Mouse (Mus musculus) gastrocnemius, postnatal 36 days (tissue): ENCODE measurements around the gene Hist1h2bl. TPM values are rescaled to one million over a fixed set of nuclear protein-coding genes. Genes with fewer than 3 reads are reported as not detected.
A peak's percentile ranks its signal among the peaks of the same experiment; 100 is the strongest.
"Not testable (repeated sequence)": the region's sequence is repeated elsewhere in the genome, so short reads cannot be mapped to it uniquely, and the experiment has no call there.

Experiments
- DNase-seq, 2 experiments: peaks; one replicate each; pipeline ENCODE4 v3.0.0; 2022
- intact Hi-C: fragments of 180-260 bp; cut with DNase I; formaldehyde crosslinking; loops from one replicate; pipeline ENCODE4 v1.15.1; 2025
- total RNA-seq, 2 experiments: library from RNA; stranded (reverse); gene quantifications; 2 replicates each; pipeline ENCODE4 v1.2.3; 2021

Gene Hist1h2bl
- total RNA-seq, 2 experiments from 2014 or later, result 10.7 to 18.2 TPM

GRCm38 (mm10) chr13:21727948-21728572, 12.1 kb upstream of the Hist1h2bl start:
- intact Hi-C loops, result no loop called here
- no peak for DNase-seq

DNA sequence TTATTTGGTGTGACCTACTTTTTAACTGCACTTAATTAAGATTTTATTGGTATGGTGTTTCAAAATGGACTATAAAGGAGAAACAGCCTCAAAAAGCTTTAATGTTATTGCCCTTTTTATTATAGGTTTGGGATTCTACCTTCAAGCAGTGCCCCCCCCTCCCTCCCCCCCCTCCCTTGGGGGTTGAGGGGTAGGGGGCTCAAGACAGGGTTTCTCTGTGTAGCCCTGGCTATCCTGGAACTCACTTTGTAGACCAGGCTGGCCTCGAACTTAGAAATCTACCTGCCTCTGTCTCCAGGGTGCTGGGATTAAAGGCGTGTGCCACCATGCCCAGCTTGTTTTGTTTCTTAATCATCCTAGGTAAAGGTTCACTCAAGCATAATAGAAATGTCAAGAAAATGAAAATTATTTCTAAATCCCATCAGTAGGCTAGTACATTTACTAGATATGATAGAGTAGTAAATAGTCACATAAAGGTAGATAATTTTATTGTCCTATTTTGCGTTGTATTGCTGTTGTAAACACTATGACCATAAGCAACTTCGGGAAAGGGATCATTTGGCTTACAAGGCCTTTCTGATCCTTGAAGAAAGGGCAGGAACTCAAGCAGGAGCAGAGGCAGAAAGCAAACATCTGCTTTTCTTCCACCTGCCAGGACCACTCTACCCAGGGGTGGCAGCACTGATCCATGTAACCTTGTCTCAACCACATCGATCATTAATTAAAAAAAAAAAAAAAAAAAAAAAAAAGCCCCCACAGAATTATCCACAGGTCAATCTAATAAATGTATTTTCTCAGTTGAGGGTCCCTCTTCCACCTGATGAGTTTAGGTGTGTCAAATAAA, 7.3 kb upstream of the Hist1h2bl start:
- DNase-seq, result no peak
- intact Hi-C loops, result no loop called here

DNA sequence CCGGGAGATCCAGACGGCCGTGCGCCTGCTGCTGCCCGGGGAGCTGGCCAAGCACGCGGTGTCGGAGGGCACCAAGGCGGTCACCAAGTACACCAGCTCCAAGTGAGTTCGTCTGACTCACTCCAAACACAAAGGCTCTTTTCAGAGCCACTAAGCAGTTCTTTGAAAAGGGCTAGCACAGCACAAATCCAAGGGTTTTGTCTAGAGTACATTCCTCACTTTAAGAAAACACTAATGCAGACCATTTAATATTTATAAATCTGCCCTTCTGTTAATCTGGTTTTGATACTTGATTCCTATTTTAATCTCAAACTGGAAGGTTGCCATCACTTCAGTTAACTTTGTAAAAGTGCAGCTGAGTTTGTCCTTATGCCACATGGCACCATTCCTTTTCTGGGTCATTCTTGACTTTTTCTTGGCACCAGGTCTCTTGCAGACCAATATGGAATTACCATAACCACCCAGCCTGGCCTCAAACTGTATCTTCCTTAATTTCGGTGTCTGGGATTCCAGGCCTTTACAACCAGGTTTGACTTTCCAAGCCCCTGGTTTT, 6.5 kb upstream of the Hist1h2bl start:
- DNase-seq, result no peak
- intact Hi-C loops, result no loop called here

DNA sequence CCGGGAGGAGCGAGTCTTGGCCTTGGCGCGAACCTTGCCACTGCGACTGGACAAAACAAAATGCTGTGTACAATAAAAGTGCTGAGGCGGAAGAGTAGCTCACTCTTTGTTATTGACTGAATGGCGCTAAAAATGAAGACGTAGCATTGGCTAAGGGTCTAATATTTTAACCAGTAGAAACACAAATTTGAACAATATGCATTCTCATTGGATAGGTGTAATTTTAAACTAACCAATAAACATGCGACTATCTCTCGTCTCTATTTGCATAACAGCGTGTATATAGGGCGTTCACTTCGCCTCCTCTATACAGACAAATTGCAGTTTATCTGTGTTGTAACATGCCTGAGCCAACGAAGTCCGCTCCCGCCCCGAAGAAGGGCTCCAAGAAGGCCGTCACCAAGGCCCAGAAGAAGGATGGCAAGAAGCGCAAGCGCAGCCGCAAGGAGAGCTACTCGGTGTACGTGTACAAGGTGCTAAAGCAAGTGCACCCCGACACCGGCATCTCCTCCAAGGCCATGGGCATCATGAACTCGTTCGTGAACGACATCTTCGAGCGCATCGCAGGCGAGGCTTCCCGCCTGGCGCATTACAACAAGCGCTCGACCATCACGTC, 5.9 kb upstream of the Hist1h2bl start, which contains the start of gene Hist1h2bm:
TSS of gene Hist1h2bm (plus strand) at position 288 of the 616 bp plus-strand sequence.
- peak in 1 of 2 experiments; percentile 40 for DNase-seq
- intact Hi-C loops, result not testable (repeated sequence)

GRCm38 (mm10) chr13:21721107-21721756, 5.3 kb upstream of the Hist1h2bl start:
- DNase-seq, intact Hi-C loops: not testable (repeated sequence)

GRCm38 (mm10) chr13:21718381-21719080, 2.6 kb upstream of the Hist1h2bl start:
- no peak for DNase-seq
- intact Hi-C loops, result loop anchor here (10.0 kb wide), 4 partner anchors 66 to 1866 kb away; partner anchors contain the start of genes Abt1, Hist1h1b, Hist1h2an and Hist1h2bp

GRCm38 (mm10) chr13:21717397-21718357, 1.7 kb upstream of the Hist1h2bl start, which contains the start of gene Hist1h3h:
Gene Hist1h3h (plus strand): TSS chr13:21717659.
- intact Hi-C loops, result loop anchor here (10.0 kb wide), 4 partner anchors 67 to 1867 kb away; partner anchors contain the start of genes Abt1, Hist1h1b, Hist1h2an and Hist1h2bp

GRCm38 (mm10) chr13:21716540-21717391, 823 bp upstream of the Hist1h2bl start:
- DNase-seq, result not testable (repeated sequence)

More at GRCm38 (mm10) chr13:21717397-21718357, 1.7 kb upstream of the Hist1h2bl start, which contains the start of gene Hist1h3h:
- peak; percentile 37 to 41 for DNase-seq

GRCm38 (mm10) chr13:21715131-21715863, 646 bp downstream of the Hist1h2bl start:
- no peak for DNase-seq
- intact Hi-C loops, result loop anchor here (10.0 kb wide), 4 partner anchors 70 to 1870 kb away; partner anchors contain the start of genes Abt1, Hist1h1b, Hist1h2an and Hist1h2bp

More at GRCm38 (mm10) chr13:21716540-21717391, 823 bp upstream of the Hist1h2bl start:
- intact Hi-C loops, result loop anchor here (10.0 kb wide), 4 partner anchors 68 to 1868 kb away; partner anchors contain the start of genes Abt1, Hist1h1b, Hist1h2an and Hist1h2bp

GRCm38 (mm10) chr13:21714725-21715124, 1.2 kb downstream of the Hist1h2bl start:
- DNase-seq, result peak in 1 of 2 experiments; percentile 21
- intact Hi-C loops, result loop anchor here (5.0 to 10.0 kb wide), 6 partner anchors 70 to 1870 kb away; partner anchors contain the start of genes Abt1, Hist1h1b, Hist1h2an and Hist1h2bp

GRCm38 (mm10) chr13:21711698-21712097, 4.2 kb downstream of the Hist1h2bl start:
- intact Hi-C loops, result loop anchor here (5.0 to 10.0 kb wide), 6 partner anchors 73 to 1873 kb away; partner anchors contain the start of genes Abt1, Hist1h1b, Hist1h2an and Hist1h2bp
- DNase-seq, result no peak

- intact Hi-C loops, result loop anchor here (5.0 to 10.0 kb wide), 6 partner anchors 74 to 1874 kb away; partner anchors contain the start of genes Abt1, Hist1h1b, Hist1h2an and Hist1h2bp
- peak; percentile 54 to 58 for DNase-seq
Observed at GRCm38 (mm10) chr13:21710821-21711525, 5.0 kb downstream of the Hist1h2bl start.

DNA sequence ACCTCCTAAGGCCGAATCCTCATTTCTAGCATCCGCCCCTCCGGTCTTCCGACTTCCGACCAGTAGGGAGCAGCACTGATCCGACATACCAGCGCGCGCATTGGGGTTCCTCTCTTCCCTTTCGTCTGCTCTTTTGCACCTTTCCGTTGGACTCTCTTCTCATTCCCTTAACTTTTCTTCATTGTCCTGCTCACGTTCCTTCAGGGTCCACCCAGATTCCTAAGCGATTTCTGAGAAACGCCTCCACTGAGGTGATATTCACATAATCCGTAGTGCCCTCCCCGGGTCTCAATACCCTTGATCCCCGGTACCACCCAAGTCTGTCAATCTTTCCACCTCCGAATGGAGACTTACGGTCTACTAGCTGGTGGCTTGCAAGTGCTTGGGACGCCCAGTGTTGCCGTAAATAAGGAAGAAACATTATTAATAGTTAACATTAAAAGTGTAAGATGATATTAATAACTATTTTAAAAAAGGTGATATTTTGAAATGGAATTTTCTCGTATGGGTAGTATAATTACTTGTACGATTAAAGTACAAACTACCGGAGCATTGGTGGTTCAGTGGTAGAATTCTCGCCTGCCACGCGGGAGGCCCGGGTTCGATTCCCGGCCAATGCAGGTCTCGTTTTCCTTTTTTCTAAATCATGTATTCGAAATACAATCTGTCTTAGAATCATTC, 5.8 kb downstream of the Hist1h2bl start:
- intact Hi-C loops, result loop anchor here (5.0 to 10.0 kb wide), 6 partner anchors 75 to 1875 kb away; partner anchors contain the start of genes Abt1, Hist1h1b, Hist1h2an and Hist1h2bp
- peak; percentile 78 to 82 for DNase-seq

- no peak for DNase-seq
- intact Hi-C loops, result no loop called here
Observed at GRCm38 (mm10) chr13:21706669-21707068, 9.3 kb downstream of the Hist1h2bl start.
